Mouse (Mus musculus) liver, adult 2 months (tissue): ENCODE results near the gene Ppp1ca. TPM values are rescaled to one million over a fixed set of nuclear protein-coding genes. Genes with fewer than 3 reads are reported as not detected.

Experiments
- DNase-seq: peaks from one replicate; pipeline ENCODE4 v3.0.0-alpha.2; 2011; ENCODE audit warnings: low read depth, low spot score; ENCODE audit errors: extremely low read depth
- H3K27ac ChIP-seq: fragments of 200-500 bp; replicated peaks from 2 replicates; pipeline ENCODE4 v1.5.1; 2012; ENCODE audit warnings: low read depth, mild to moderate bottlenecking, control low read depth, inconsistent platforms, low read length; ENCODE audit not compliant: insufficient read depth
- H3K27me3 ChIP-seq: fragments of 200-500 bp; 2 replicates; pipeline ENCODE4 v1.6.1; 2012; ENCODE audit warnings: mild to moderate bottlenecking, moderate library complexity, low read length, inconsistent platforms; ENCODE audit not compliant: control insufficient read depth, insufficient read depth
- H3K36me3 ChIP-seq: fragments of 200-500 bp; 2 replicates; pipeline ENCODE4 v1.6.1; 2012; ENCODE audit warnings: low read length, inconsistent platforms; ENCODE audit not compliant: control insufficient read depth, insufficient read depth
- H3K4me1 ChIP-seq: fragments of 200-500 bp; 2 replicates; pipeline ENCODE4 v1.6.1; 2011; ENCODE audit warnings: low read length; ENCODE audit not compliant: control insufficient read depth, insufficient read depth
- H3K4me3 ChIP-seq: fragments of 200-500 bp; 2 replicates; pipeline ENCODE4 v1.5.1; 2011; ENCODE audit warnings: low read depth, mild to moderate bottlenecking, control low read depth, low read length, moderate library complexity; ENCODE audit not compliant: insufficient read depth
- H3K79me2 ChIP-seq: fragments of 200-500 bp; 2 replicates; pipeline ENCODE4 v1.6.1; 2012; ENCODE audit warnings: inconsistent platforms, mild to moderate bottlenecking, low read length, moderate library complexity; ENCODE audit not compliant: control insufficient read depth, insufficient read depth
- H3K9ac ChIP-seq: fragments of 200-500 bp; 2 replicates; pipeline ENCODE4 v1.6.1; 2012; ENCODE audit warnings: low read depth, mild to moderate bottlenecking, control low read depth, inconsistent platforms, low read length
- CTCF ChIP-seq: fragments of 200-500 bp; IDR thresholded peaks from 2 replicates; pipeline ENCODE4 v1.5.1; 2011; ENCODE audit warnings: low read depth, low read length, control low read depth
- POLR2A ChIP-seq: fragments of 200-500 bp; IDR thresholded peaks from 2 replicates; pipeline ENCODE4 v1.6.1; 2011; ENCODE audit warnings: low read length, control low read depth; ENCODE audit not compliant: insufficient read depth; ENCODE audit errors: extremely low read depth
- WGBS: fragments of 180-500 bp; shearing (Covaris S2); methylation state at CpG from one replicate; pipeline ENCODE4 v1.1.7; 2018; 5-methylcytosine and 5-hydroxymethylcytosine counted together
- polyA plus RNA-seq: library from polyadenylated mRNA; depleted of rRNA; stranded (reverse); fragments of >200 nt; gene quantifications from 2 replicates; pipeline ENCODE4 v1.2.3, GENCODE M21; 2012; rRNA removed
- total RNA-seq: library from RNA; depleted of rRNA; stranded (reverse); fragments of >200 nt; gene quantifications from 2 replicates; pipeline ENCODE4 v1.2.3, GENCODE M21; 2014; rRNA removed

Gene Ppp1ca
- total and polyA plus RNA-seq, 2 experiments = 170 to 399 TPM

- TF ChIP-seq POLR2A = no peak
- TF ChIP-seq CTCF = no peak
- no peak overlapping the region for H3K9ac ChIP-seq
- H3K36me3 ChIP-seq = no peaks in the 10 kb centered on the region
- peak; percentile 30 for DNase-seq
- no peak overlapping the region for H3K27ac ChIP-seq
- no peaks in the 10 kb centered on the region for H3K79me2 ChIP-seq
- 24% methylated on average over 8 of the region's 8 CpGs for WGBS
- H3K4me3 ChIP-seq = no peak overlapping the region
- H3K4me1 ChIP-seq = peaks cover 2% of the 10 kb centered on the region
- H3K27me3 ChIP-seq = no peaks in the 10 kb centered on the region
Measured at GRCm38 (mm10) chr19:4240247-4240668, 48.4 kb downstream of the Ppp1ca start.

- H3K36me3 ChIP-seq = no peaks in the 10 kb centered on the region
- no peaks in the 10 kb centered on the region for H3K79me2 ChIP-seq
- TF ChIP-seq POLR2A (no peak), CTCF (no peak)
- H3K4me3 ChIP-seq = no peak overlapping the region
- no peak for DNase-seq
- H3K27ac ChIP-seq = no peak overlapping the region
- WGBS = 85% methylated on average over 3 of the region's 3 CpGs
- H3K27me3 ChIP-seq = no peaks in the 10 kb centered on the region
- H3K9ac ChIP-seq = no peak overlapping the region
- H3K4me1 ChIP-seq = peaks cover 2% of the 10 kb centered on the region
Measured at GRCm38 (mm10) chr19:4242416-4242815, 50.6 kb downstream of the Ppp1ca start.

DNA sequence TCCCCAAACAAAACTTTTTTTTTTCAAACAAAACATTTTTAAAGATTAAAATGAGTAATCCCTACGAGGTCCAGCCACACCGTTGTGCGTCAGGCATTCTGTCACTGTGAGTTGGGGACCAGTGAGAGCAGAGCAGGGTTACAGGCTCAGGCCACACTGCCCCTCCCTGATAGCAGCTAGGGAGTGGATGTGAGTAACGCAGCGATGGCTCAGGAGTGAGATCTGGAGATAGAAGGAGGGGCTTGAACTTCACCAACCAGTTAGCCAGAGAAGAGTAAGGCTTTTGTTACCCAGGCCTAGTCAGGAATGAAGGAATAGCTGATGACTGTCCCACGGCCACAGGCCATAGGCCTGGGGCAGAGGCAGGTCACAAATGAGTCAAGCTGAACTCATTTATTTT, 52.9 kb downstream of the Ppp1ca start:
- Histone ChIP-seq H3K4me3 (no peak overlapping the region), H3K36me3 (no peaks in the 10 kb centered on the region), H3K27ac (no peak overlapping the region), H3K79me2 (no peaks in the 10 kb centered on the region), H3K4me1 (peaks cover 2% of the 10 kb centered on the region), H3K27me3 (no peaks in the 10 kb centered on the region), H3K9ac (no peak overlapping the region)
- WGBS = 92% methylated on average over 6 of the region's 6 CpGs
- no peak for DNase-seq
- no peak for TF ChIP-seq CTCF
- no peak for TF ChIP-seq POLR2A

Other genes with a start within 250 kb of the Ppp1ca start
Only the 30 nearest of the 31 such genes appear.
- gene Aldh3b3, start 233.4 kb upstream of the Ppp1ca start, total RNA-seq = 0.74 and 1.7 TPM in 2 replicates
- 6.4 and 7.7 TPM in 2 replicates for gene Aldh3b3, start 233.4 kb upstream of the Ppp1ca start, polyA plus RNA-seq
- not detected in 2 replicates for gene Aldh3b2, start 219.7 kb upstream of the Ppp1ca start, total RNA-seq
- gene Aldh3b2, start 219.7 kb upstream of the Ppp1ca start, polyA plus RNA-seq = 0.16 and 0.48 TPM in 2 replicates
- gene Acy3, start 205.5 kb upstream of the Ppp1ca start, total RNA-seq = 44.3 and 49.8 TPM in 2 replicates
- gene Acy3, start 205.5 kb upstream of the Ppp1ca start, polyA plus RNA-seq = 232 and 326 TPM in 2 replicates
- not detected in 2 replicates for gene Tbx10, start 199.3 kb upstream of the Ppp1ca start, total RNA-seq
- not detected in 2 replicates for gene Tbx10, start 199.3 kb upstream of the Ppp1ca start, polyA plus RNA-seq
- 30.1 and 36.0 TPM in 2 replicates for gene Nudt8, start 191.5 kb upstream of the Ppp1ca start, total RNA-seq
- 13.4 and 18.5 TPM in 2 replicates for gene Nudt8, start 191.5 kb upstream of the Ppp1ca start, polyA plus RNA-seq
- gene Gm49405, start 191.4 kb upstream of the Ppp1ca start, total RNA-seq = 0.54 and 0.92 TPM in 2 replicates
- gene Gm49405, start 191.4 kb upstream of the Ppp1ca start, polyA plus RNA-seq = 0.72 and 1.1 TPM in 2 replicates
- 0.74 and 0.87 TPM in 2 replicates for gene Doc2g, start 188.8 kb upstream of the Ppp1ca start, total RNA-seq
- 2.3 and 4.9 TPM in 2 replicates for gene Doc2g, start 188.8 kb upstream of the Ppp1ca start, polyA plus RNA-seq
- gene Ndufv1, start 179.3 kb upstream of the Ppp1ca start, total RNA-seq = 189 and 197 TPM in 2 replicates
- gene Ndufv1, start 179.3 kb upstream of the Ppp1ca start, polyA plus RNA-seq = 239 and 251 TPM in 2 replicates
- 456 and 810 TPM in 2 replicates for gene Gstp1, start 154.1 kb upstream of the Ppp1ca start, total RNA-seq
- 965 and 1,374 TPM in 2 replicates for gene Gstp1, start 154.1 kb upstream of the Ppp1ca start, polyA plus RNA-seq
- gene Gstp2, start 146.0 kb upstream of the Ppp1ca start, total RNA-seq = 4.1 and 7.9 TPM in 2 replicates
- gene Gstp2, start 146.0 kb upstream of the Ppp1ca start, polyA plus RNA-seq = 4.4 and 9.2 TPM in 2 replicates
- 21.5 and 28.1 TPM in 2 replicates for gene Gstp3, start 132.5 kb upstream of the Ppp1ca start, total RNA-seq
- gene Gstp3, start 132.5 kb upstream of the Ppp1ca start, polyA plus RNA-seq = 54.3 and 66.1 TPM in 2 replicates
- 0.13 and 0.37 TPM in 2 replicates for gene Cabp2, start 110.5 kb upstream of the Ppp1ca start, total RNA-seq
- gene Cabp2, start 110.5 kb upstream of the Ppp1ca start, polyA plus RNA-seq = 0.27 and 0.70 TPM in 2 replicates
- 33.9 and 44.0 TPM in 2 replicates for gene Cdk2ap2, start 94.9 kb upstream of the Ppp1ca start, total RNA-seq
- gene Cdk2ap2, start 94.9 kb upstream of the Ppp1ca start, polyA plus RNA-seq = 185 and 198 TPM in 2 replicates
- 1.7 and 4.9 TPM in 2 replicates for gene Pitpnm1, start 92.1 kb upstream of the Ppp1ca start, total RNA-seq
- 8.1 and 14.2 TPM in 2 replicates for gene Pitpnm1, start 92.1 kb upstream of the Ppp1ca start, polyA plus RNA-seq
- gene Aip, start 66.2 kb upstream of the Ppp1ca start, total RNA-seq = 16.5 and 20.1 TPM in 2 replicates
- 30.0 and 33.5 TPM in 2 replicates for gene Aip, start 66.2 kb upstream of the Ppp1ca start, polyA plus RNA-seq
- not detected in 2 replicates for gene Gpr152, start 52.3 kb upstream of the Ppp1ca start, total RNA-seq
- gene Gpr152, start 52.3 kb upstream of the Ppp1ca start, polyA plus RNA-seq = 0.02 TPM in 2 replicates
- gene Cabp4, start 48.0 kb upstream of the Ppp1ca start, total RNA-seq = 0.37 TPM in 1 of 2 replicates, not detected in the other
- not detected in 2 replicates for gene Cabp4, start 48.0 kb upstream of the Ppp1ca start, polyA plus RNA-seq
- gene Coro1b, start 43.4 kb upstream of the Ppp1ca start, total RNA-seq = 66.1 and 72.6 TPM in 2 replicates
- gene Coro1b, start 43.4 kb upstream of the Ppp1ca start, polyA plus RNA-seq = 109 and 114 TPM in 2 replicates
- gene Ptprcap, start 38.5 kb upstream of the Ppp1ca start, total RNA-seq = 1.7 and 4.1 TPM in 2 replicates
- gene Ptprcap, start 38.5 kb upstream of the Ppp1ca start, polyA plus RNA-seq = 6.9 and 8.2 TPM in 2 replicates
- 7.2 and 7.4 TPM in 2 replicates for gene Rps6kb2, start 28.7 kb upstream of the Ppp1ca start, total RNA-seq
- 28.3 and 31.6 TPM in 2 replicates for gene Rps6kb2, start 28.7 kb upstream of the Ppp1ca start, polyA plus RNA-seq
- 0.40 and 0.65 TPM in 2 replicates for gene Carns1, start 16.6 kb upstream of the Ppp1ca start, total RNA-seq
- 1.8 and 1.9 TPM in 2 replicates for gene Carns1, start 16.6 kb upstream of the Ppp1ca start, polyA plus RNA-seq
- 0.46 and 1.4 TPM in 2 replicates for gene Tbc1d10c, start 781 bp upstream of the Ppp1ca start, total RNA-seq
- gene Tbc1d10c, start 781 bp upstream of the Ppp1ca start, polyA plus RNA-seq = 1.7 and 2.2 TPM in 2 replicates
- gene Rad9a, start 9.6 kb downstream of the Ppp1ca start, total RNA-seq = 0.74 and 1.3 TPM in 2 replicates
- gene Rad9a, start 9.6 kb downstream of the Ppp1ca start, polyA plus RNA-seq = 7.0 and 7.5 TPM in 2 replicates
- gene Clcf1, start 22.2 kb downstream of the Ppp1ca start, total RNA-seq = 0.27 and 0.28 TPM in 2 replicates
- gene Clcf1, start 22.2 kb downstream of the Ppp1ca start, polyA plus RNA-seq = 0.87 and 3.8 TPM in 2 replicates
- not detected in 2 replicates for gene AC109138.7, start 22.3 kb downstream of the Ppp1ca start, total RNA-seq
- gene AC109138.7, start 22.3 kb downstream of the Ppp1ca start, polyA plus RNA-seq = not detected in 2 replicates
- gene Pold4, start 39.8 kb downstream of the Ppp1ca start, total RNA-seq = 27.2 and 27.3 TPM in 2 replicates
- 60.4 and 63.8 TPM in 2 replicates for gene Pold4, start 39.8 kb downstream of the Ppp1ca start, polyA plus RNA-seq
- 11.5 and 12.1 TPM in 2 replicates for gene Ssh3, start 77.1 kb downstream of the Ppp1ca start, total RNA-seq
- 15.3 and 29.2 TPM in 2 replicates for gene Ssh3, start 77.1 kb downstream of the Ppp1ca start, polyA plus RNA-seq
- 0.40 and 0.46 TPM in 2 replicates for gene Ankrd13d, start 91.1 kb downstream of the Ppp1ca start, total RNA-seq
- 0.27 and 0.60 TPM in 2 replicates for gene Ankrd13d, start 91.1 kb downstream of the Ppp1ca start, polyA plus RNA-seq
- gene Grk2, start 114.2 kb downstream of the Ppp1ca start, total RNA-seq = 11.3 and 16.4 TPM in 2 replicates
- 23.4 and 30.3 TPM in 2 replicates for gene Grk2, start 114.2 kb downstream of the Ppp1ca start, polyA plus RNA-seq
- 29.6 and 32.7 TPM in 2 replicates for gene Kdm2a, start 206.2 kb downstream of the Ppp1ca start, total RNA-seq
- 39.5 and 52.6 TPM in 2 replicates for gene Kdm2a, start 206.2 kb downstream of the Ppp1ca start, polyA plus RNA-seq